Comparison of ENCODE assay signal across 8 mouse cellular contexts in the genomic region with DNA sequence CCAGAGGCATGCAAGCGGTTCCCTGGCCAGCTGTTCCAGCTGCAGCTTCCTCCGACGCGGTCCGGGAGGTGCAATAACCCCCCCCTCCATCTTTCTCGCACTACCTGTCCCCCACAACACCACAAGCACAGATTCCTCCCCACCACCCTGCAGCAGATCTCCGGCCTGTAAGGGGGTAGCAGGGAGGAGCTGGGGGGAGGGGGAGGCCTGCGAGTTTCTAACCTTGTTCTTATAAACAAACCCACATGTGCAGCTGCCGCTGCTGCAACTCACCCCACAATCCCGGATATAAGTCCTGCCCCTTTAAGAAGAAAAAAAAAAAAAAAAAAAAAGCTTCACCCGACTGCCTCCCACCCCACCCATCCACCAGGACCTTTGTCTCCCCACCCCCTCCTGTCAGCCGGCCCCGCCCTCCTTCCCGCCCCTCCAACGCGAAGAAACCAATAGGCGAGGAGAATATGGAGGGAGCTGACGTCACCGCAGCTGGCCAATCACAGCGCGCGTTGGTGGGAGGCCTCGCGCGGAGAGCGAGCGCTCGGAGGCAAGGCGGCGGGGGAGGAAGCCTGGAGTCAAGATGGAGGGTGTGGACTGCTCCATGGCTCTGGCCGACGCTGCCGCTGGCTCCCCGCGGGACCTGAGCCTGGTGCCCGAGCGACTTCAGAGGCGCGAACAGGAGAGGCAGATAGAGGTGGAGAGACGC. TPM values are rescaled to one million over a fixed set of nuclear protein-coding genes. Genes with fewer than 3 reads are reported as not detected.
DNase-seq lines count a peak whose midpoint lies in the region; ATAC-seq and TF ChIP-seq lines count a peak whose summit lies in the region.

Gene Tbcc (plus strand): TSS at position 569 of the 700 bp plus-strand sequence.

- no peaks in the 10 kb centered on the region for H3K27me3 ChIP-seq in embryonic facial prominence, embryonic 13.5 days
- H3K27me3 ChIP-seq in kidney, adult 2 months (replicated peaks; ENCODE audit: control insufficient read depth, insufficient read depth, low read length) = no peaks in the 10 kb centered on the region
- no peaks in the 10 kb centered on the region for H3K27me3 ChIP-seq in limb, embryonic 12.5 days
- no peaks in the 10 kb centered on the region for H3K27me3 ChIP-seq in midbrain, embryonic 15.5 days (replicated peaks)
- H3K27me3 ChIP-seq in spleen, adult 2 months (ENCODE audit: control insufficient read depth, insufficient read depth, low read length) = no peaks in the 10 kb centered on the region

- under 1% methylated on average over 40 of the region's 40 CpGs for WGBS in embryonic facial prominence, embryonic 13.5 days
- under 1% methylated on average over 40 of the region's 40 CpGs for WGBS in kidney, adult 2 months
- WGBS in limb, embryonic 12.5 days = under 1% methylated on average over 40 of the region's 40 CpGs
- WGBS in midbrain, embryonic 15.5 days = 0% methylated on average over 40 of the region's 40 CpGs
- WGBS in spleen, adult 2 months = 1% methylated on average over 40 of the region's 40 CpGs

- H3K4me3 ChIP-seq in embryonic facial prominence, embryonic 13.5 days = peak within 1 kb of the TSS; percentile 95
- peak within 1 kb of the TSS; percentile 98 for H3K4me3 ChIP-seq in kidney, adult 2 months (ENCODE audit: insufficient read depth, low read depth, low read length)
- H3K4me3 ChIP-seq in limb, embryonic 12.5 days (replicated peaks) = peak within 1 kb of the TSS; percentile 94
- H3K4me3 ChIP-seq in midbrain, embryonic 15.5 days = peak within 1 kb of the TSS; percentile 67
- H3K4me3 ChIP-seq in spleen, adult 2 months (ENCODE audit: extremely low read depth, insufficient read depth, insufficient read length) = peak within 1 kb of the TSS; percentile 98

- peaks cover 17% of the 10 kb centered on the region for H3K36me3 ChIP-seq in embryonic facial prominence, embryonic 13.5 days
- H3K36me3 ChIP-seq in kidney, adult 2 months (ENCODE audit: control insufficient read depth, insufficient read depth, low read length) = no peaks in the 10 kb centered on the region
- H3K36me3 ChIP-seq in limb, embryonic 12.5 days = peaks cover 17% of the 10 kb centered on the region
- H3K36me3 ChIP-seq in midbrain, embryonic 15.5 days (replicated peaks) = no peaks in the 10 kb centered on the region
- H3K36me3 ChIP-seq in spleen, adult 2 months (ENCODE audit: control insufficient read depth, insufficient read depth, low read length) = no peaks in the 10 kb centered on the region

- peak within 1 kb of the TSS; percentile 99 for H3K4me2 ChIP-seq in embryonic facial prominence, embryonic 13.5 days
- peak within 1 kb of the TSS; percentile 95 for H3K4me2 ChIP-seq in limb, embryonic 12.5 days
- peak within 1 kb of the TSS; percentile 88 for H3K4me2 ChIP-seq in midbrain, embryonic 15.5 days

- DNase-seq in 3134 (ENCODE audit: extremely low read depth, insufficient read length, low spot score) = peak; percentile 97
- DNase-seq in adrenal gland, postnatal 36 days = peak; percentile 98
- peak; percentile 97 to 98 for DNase-seq in heart, adult 18-20 months
- DNase-seq in kidney, adult 2 months = peak; percentile 98
- peak; percentile 96 for DNase-seq in spleen, adult 2 months (ENCODE audit: low read depth in 1 of 2, low spot score in 2 of 2)

- TF ChIP-seq CTCF in kidney, adult 2 months (conservative IDR thresholded peaks at IDR 0.05; ENCODE audit: insufficient read depth, insufficient read length, low read depth, low read length) = no peak
- no peak for TF ChIP-seq CTCF in spleen, adult 2 months (IDR thresholded peaks at IDR 0.05; ENCODE audit: extremely low read depth, insufficient read depth, insufficient read length, insufficient replicate concordance)

- peaks cover 33% of the 10 kb centered on the region for H3K4me1 ChIP-seq in embryonic facial prominence, embryonic 13.5 days
- peaks cover 13% of the 10 kb centered on the region for H3K4me1 ChIP-seq in kidney, adult 2 months (ENCODE audit: control insufficient read depth, insufficient read depth, low read length)
- H3K4me1 ChIP-seq in limb, embryonic 12.5 days (replicated peaks) = peaks cover 28% of the 10 kb centered on the region
- peaks cover 45% of the 10 kb centered on the region for H3K4me1 ChIP-seq in midbrain, embryonic 15.5 days
- H3K4me1 ChIP-seq in spleen, adult 2 months (ENCODE audit: control insufficient read depth, insufficient read depth, insufficient read length) = peaks cover 10% of the 10 kb centered on the region

- H3K27ac ChIP-seq in embryonic facial prominence, embryonic 13.5 days = peak within 1 kb of the TSS; percentile 99
- H3K27ac ChIP-seq in kidney, adult 2 months (ENCODE audit: insufficient read depth, low read depth, low read length) = peak within 1 kb of the TSS; percentile 98
- peak within 1 kb of the TSS; percentile 99 for H3K27ac ChIP-seq in limb, embryonic 12.5 days
- H3K27ac ChIP-seq in midbrain, embryonic 15.5 days = peak within 1 kb of the TSS; percentile 98
- peak within 1 kb of the TSS; percentile 98 for H3K27ac ChIP-seq in spleen, adult 2 months (ENCODE audit: insufficient read depth, low read length)

- ATAC-seq in embryonic facial prominence, embryonic 13.5 days (ENCODE audit: insufficient number of reproducible peaks, insufficient read depth, low FRiP score, low TSS enrichment, low read depth) = peak; percentile 90
- peak; percentile 86 for ATAC-seq in limb, embryonic 12.5 days (ENCODE audit: insufficient number of reproducible peaks, insufficient read depth, low FRiP score, low TSS enrichment, low read depth)
- peak; percentile 95 for ATAC-seq in midbrain, embryonic 15.5 days (replicated peaks)

- H3K9me3 ChIP-seq in embryonic facial prominence, embryonic 13.5 days = no peaks in the 10 kb centered on the region
- no peaks in the 10 kb centered on the region for H3K9me3 ChIP-seq in limb, embryonic 12.5 days
- H3K9me3 ChIP-seq in midbrain, embryonic 15.5 days = no peaks in the 10 kb centered on the region

- peak within 1 kb of the TSS; percentile 95 for H3K9ac ChIP-seq in embryonic facial prominence, embryonic 13.5 days
- H3K9ac ChIP-seq in limb, embryonic 12.5 days (replicated peaks) = peak within 1 kb of the TSS; percentile 93
- peak within 1 kb of the TSS; percentile 89 for H3K9ac ChIP-seq in midbrain, embryonic 15.5 days

- TF ChIP-seq POLR2A in kidney, adult 2 months (IDR thresholded peaks at IDR 0.05; ENCODE audit: low read depth, low read length) = peak; percentile 92
- peak; percentile 98 for TF ChIP-seq POLR2A in spleen, adult 2 months (IDR thresholded peaks at IDR 0.05; ENCODE audit: low read depth, low read length)

RNA-seq across cellular contexts. Expression of gene Tbcc, which starts in this region (rescaled TPM):
- total RNA-seq in adrenal gland, postnatal 36 days (2021) = 10 to 100 TPM; 20.9 to 21.9 TPM
- polyA plus RNA-seq in embryonic facial prominence, embryonic 13.5 days (2015; fragmentation: Nextera tagmentation; extraction: Ambion mirVana) = 58.5 and 63.3 TPM in 2 replicates
- total RNA-seq in heart, adult 18-20 months (2021) = 10 to 100 TPM; 16.0 to 16.6 TPM
- 17.2 and 19.6 TPM in 2 replicates for polyA plus RNA-seq in kidney, adult 2 months (2012; rRNA removed)
- 71.7 and 78.7 TPM in 2 replicates for polyA plus RNA-seq in limb, embryonic 12.5 days (2016; fragmentation: Nextera tagmentation; extraction: Ambion mirVana)
- polyA plus RNA-seq in midbrain, embryonic 15.5 days (2015; fragmentation: Nextera tagmentation; extraction: Ambion mirVana) = 61.6 and 68.5 TPM in 2 replicates
- polyA plus RNA-seq in spleen, adult 2 months (2012; rRNA removed) = 17.2 and 21.3 TPM in 2 replicates

Comparison
In these comparisons a context has a peak if more than half of its experiments do, and no peak if none do; other contexts are left out.
1. Peak in every context shown above with its lines: DNase-seq, ATAC-seq, H3K4me3 ChIP-seq and H3K27ac ChIP-seq.